Mouse (Mus musculus): ENCODE results near the gene Taf6l.
"Not testable (repeated sequence)": the region's sequence is repeated elsewhere in the genome, so short reads cannot be mapped to it uniquely, and the experiment has no call there.

The Taf6l gene

DNA sequence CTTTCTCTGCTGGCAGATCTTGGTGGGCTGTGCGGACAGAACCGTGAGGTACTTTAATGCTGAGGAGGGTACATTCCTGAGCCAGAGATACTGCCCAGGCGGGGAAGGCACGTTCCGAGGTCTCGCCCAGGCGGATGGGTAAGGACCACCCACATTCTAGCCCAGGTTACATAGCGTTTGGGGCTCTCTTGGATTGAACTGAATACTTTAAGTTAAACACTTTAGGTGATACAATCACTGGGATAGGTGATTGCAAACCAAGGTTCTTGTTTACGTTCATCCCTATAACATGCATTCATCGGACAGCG, 50.1 kb downstream of the Taf6l start:
- no peak for DNase-seq (ENCODE audit: low spot score)

DNA sequence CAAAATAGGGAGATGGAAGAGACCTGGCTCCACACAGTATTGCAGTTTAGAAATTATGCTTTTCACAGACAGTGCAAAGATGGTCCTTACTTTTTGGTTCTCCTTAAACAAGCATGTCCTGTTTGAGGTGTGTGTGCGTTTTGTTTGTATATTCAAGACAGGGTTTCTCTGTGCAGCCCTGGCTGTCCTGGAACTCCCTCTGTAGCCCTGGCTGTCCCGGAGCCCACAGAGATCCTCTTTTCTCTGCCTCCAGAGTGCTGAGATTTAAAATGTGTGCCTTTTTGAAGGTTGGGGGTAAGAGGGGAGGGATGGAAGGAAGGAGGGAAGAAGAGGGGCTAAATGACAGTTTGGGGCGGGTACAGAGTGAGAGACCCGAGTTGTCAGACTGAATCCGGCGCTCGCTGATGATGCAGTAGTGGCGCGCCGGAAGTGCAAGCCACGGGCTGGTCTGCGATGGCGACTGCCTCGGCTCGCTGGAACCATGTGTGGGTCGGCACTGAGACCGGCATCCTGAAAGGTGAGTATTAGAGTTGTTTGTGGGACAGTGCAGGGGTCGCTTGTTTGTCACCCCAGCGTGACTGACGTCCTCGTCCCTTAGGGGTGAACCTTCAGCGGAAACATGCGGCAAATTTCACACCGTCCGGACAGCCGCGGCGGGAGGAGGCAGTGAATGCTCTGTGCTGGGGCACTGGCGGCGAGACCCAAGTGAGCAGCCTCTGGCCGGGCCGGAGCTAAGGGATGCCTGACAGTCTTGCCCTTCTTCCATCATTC, 50.6 kb downstream of the Taf6l start, which contains the start of gene Wdr74:
TSS of gene Wdr74 (plus strand) at position 439 of the 771 bp plus-strand sequence.
- DNase-seq (ENCODE audit: low spot score): peak; percentile 86

DNA sequence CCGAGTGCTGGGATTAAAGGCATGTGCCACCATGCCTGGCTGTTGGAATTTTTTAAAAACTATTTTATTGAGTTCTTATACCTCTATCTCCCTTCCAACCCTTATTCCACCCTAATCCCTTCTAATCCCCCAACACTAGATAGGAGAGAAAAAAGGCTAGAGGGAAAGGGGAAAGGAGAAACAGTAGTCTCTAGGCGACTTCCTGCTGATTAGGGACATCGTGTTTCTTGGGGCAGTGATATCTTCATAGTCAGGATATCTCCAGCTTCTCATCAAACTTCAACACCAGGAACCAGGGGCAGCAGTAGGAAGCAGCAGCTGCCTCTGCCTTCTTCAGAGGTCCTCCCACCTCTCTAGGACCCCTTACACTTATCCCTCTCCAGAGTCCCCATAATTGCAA, 51.9 kb downstream of the Taf6l start:
- DNase-seq (ENCODE audit: low spot score): no peak

DNA sequence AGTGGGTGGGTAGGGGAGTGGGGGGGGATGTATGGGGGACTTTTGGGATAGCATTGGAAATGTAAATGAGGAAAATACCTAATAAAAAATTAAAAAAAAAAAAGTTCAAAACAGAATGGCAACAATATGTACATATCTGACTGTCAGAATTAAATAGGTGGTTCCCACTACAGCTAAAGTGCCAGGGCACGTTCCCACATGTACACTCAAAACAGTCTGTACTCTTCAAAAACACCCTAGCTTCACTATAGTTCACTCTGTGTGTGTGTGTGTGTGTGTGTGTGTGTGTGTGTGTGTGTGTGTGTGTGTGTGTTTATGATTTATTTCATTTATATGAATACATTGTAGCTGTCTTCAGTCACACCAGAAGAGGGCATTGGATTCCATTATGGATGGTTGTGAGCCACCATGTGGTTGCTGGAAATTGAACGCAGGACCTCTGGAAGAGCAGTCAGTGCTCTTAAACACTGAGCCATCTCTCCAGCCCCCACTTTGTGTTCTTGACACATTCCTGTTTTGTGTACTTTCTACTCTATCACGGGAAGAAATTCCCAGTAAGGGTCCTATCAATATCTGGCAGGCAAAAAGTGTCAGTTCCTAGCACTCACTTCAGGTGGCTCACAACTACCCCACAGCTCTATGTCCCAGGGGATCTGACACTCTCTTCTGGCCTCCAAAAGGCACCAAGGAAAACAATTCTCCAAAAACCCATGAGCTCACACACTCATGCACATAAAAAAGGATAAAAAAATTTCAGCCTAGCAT, 57.7 kb downstream of the Taf6l start:
- DNase-seq (ENCODE audit: low spot score): not testable (repeated sequence)

DNA sequence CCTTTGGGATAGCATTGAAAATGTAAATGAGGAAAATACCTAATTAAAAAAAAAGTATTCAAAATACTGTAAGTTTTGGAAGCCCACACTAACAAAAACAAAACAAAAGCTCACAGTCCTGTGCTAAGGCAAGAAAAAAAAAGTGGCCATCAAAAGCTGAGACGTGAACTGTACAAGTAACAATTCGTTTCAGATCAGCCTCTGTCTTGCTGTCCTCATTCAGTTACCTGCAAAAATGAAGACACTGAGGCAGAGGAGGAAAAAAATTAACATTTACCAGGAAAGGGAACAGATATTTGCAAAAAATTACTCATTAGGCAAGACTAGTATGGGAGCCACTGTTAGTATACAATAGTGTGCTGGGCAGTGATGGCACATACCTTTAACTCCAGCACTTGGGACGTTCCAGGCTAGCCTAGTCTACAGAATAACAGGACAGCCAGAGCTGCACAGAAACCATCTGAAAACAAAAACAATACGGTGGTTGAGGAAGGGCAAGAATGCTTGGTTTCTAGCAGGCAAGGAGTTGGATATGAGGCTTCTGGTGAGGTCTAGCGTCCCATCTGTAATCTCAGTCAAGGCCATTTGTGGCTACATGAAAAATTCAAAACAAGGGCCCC, 58.6 kb downstream of the Taf6l start:
- DNase-seq (ENCODE audit: low spot score): no peak

DNA sequence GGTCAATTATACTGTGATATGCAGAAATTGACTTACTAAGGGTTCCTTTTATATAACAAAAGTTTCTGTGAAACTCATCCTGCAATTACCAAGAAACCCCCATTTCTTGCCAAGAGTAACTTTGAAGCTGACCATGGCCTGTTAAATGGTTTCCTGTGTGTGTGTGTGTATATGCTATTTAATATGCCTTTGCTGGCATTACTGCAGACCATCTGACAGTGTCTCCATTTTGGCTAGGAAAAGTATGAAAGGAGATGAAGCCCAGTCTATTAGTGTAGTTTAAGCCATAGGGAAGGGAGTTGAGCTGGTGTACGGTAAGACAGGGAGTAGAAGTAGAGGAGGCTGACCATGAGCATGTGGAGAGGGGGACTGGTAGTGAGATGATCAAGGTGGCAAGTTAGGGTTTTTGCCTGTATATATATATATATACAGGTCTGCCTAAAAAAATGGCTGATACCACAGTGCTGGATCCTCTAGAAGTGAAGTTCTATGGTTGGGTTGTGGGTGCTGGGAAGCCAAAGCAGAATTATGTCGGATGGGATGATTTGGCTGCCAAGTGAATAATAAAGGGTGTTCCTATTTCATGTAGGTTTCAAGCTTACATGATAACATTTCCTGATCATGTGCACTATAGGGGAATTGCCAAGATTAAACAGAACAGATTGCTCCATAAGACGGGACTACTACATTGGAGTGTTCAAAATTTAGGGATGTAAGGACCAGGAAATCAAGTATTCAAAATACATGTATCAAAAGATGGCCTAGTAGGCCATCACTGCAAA, 59.4 kb downstream of the Taf6l start:
- no peak for DNase-seq (ENCODE audit: low spot score)

DNA sequence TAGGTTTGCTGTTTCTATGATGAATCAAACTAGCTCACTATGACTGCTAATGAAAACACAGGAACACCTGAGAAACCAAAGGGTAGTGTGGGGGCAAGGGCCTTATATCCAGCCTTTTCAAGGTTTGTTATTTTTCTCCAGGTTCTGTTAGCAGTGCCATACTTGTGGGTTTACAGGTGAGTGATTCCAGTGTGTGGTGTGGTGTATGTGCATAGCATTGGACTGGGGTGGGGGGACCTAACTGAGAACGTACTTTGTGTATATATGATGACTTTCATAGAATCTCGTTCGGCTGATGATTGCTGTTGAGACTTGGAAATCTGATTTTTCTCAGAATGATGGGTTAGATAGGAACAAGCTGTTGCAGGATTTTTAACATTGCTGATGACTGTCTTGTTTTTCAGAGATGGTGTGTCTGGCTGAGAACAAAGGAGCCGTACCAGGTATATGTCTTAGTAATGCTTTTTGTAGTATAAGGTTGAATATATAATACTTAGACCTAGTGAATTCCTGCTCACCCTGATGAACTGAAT, 61.1 kb downstream of the Taf6l start:
- no peak for DNase-seq (ENCODE audit: low spot score)

All from spleen, adult 12 weeks (tissue).